Mouse (Mus musculus): ENCODE data around the gene Exoc6b.

DNA sequence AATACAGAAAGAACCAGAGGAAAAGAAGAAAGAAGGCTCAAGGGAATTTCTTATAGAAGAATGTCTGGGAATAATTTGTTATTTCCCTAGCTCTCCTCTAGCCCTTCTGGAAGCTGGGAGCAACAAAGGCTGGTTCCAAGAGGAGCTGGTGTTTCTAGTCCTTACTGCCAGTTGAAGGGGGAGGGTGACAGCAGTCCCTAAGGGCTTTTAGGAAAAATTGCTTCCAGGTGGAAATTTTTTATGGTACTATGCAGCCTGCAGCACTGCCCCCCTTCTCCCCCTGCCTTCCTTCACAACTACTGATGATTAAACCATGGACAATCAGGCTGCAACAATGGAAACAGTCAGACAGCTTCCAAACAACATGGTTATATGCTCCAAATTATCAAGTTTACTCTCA lies 44.9 kb downstream of the Exoc6b start:
- TF ChIP-seq CTCF (IDR thresholded peaks at IDR 0.05; ENCODE audit: low read depth) = no peak
- no peak for TF ChIP-seq EP300 (optimal IDR thresholded peaks at IDR 0.05)

Measured in stomach, postnatal 0 days (tissue).